Mouse (Mus musculus) CH12.LX (cell line): ENCODE data around the gene Serp2.

ENCODE experiments used
- POLR2A ChIP-seq: IDR thresholded peaks from 2 replicates; pipeline ENCODE4 v1.6.1; 2011; ENCODE audit warnings: low read depth, mild to moderate bottlenecking, improper control_type of control experiment, low read length
- SMC3 ChIP-seq: IDR thresholded peaks from 2 replicates; pipeline ENCODE4 v1.6.1; 2011; ENCODE audit warnings: low read depth, low read length, improper control_type of control experiment

DNA sequence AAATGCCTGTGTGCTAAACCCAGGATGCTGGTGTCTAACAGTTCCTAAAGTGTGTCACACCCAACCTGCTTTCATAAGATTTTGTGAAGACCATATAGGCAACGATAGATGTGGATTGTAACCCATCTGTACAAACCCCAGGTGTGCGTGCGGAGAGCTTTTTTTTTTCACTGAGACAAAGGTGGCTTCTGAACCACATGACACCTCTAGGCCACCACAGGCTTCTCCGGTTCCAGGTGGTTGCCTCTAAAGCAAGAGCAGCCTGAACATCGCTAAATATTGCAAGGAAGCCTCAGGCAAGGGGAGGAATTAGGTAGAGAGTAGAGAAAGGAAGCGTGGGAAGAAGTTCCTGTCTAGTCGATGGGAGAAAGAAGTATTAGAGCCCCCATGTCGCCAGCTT, 10.0 kb upstream of the Serp2 start:
- TF ChIP-seq POLR2A (no peak), SMC3 (no peak)
